Mouse (Mus musculus): ENCODE data around the gene Slc9a8. TPM values are rescaled to one million over a fixed set of nuclear protein-coding genes. Genes with fewer than 3 reads are reported as not detected.

Slc9a8 gene
- polyA plus RNA-seq, 1 experiment from 2014 or later, result 10.4 TPM

- peak within 1 kb of the TSS; percentile 99 for H3K9ac ChIP-seq (ENCODE audit: low read length)
- no peaks in the 10 kb centered on the region for H3K36me3 ChIP-seq (ENCODE audit: control insufficient read depth, insufficient read depth, low read length)
- peak within 1 kb of the TSS; percentile 97 for H3K27ac ChIP-seq (replicated peaks)
- H3K4me3 ChIP-seq (ENCODE audit: low read depth, low read length), result peak within 1 kb of the TSS; percentile 100
- H3K4me2 ChIP-seq (replicated peaks; ENCODE audit: low read depth), result peak within 1 kb of the TSS; percentile 79
- H3K27me3 ChIP-seq (ENCODE audit: control insufficient read depth, insufficient read depth, low read length), result no peaks in the 10 kb centered on the region
- no peaks in the 10 kb centered on the region for H3K9me3 ChIP-seq (ENCODE audit: control insufficient read depth, low read length)
- no peak for TF ChIP-seq EP300 (optimal IDR thresholded peaks at IDR 0.05)
- TF ChIP-seq CTCF (IDR thresholded peaks at IDR 0.05; ENCODE audit: low read depth), result no peak; the same call in 1 of the 2 replicates
- peak; percentile 94 for DNase-seq (ENCODE audit: low spot score)
- H3K4me1 ChIP-seq (replicated peaks; ENCODE audit: control insufficient read depth, insufficient read depth), result peaks cover 4% of the 10 kb centered on the region; the same call in 1 of the 2 replicates
- under 1% methylated on average over 63 of the region's 63 CpGs for WGBS
- peak; percentile 89 for ATAC-seq (ENCODE audit: low FRiP score, low TSS enrichment)
These were observed 71.5 kb downstream of the Slc9a8 start, which contains the start of gene Spata2 for GRCm38 (mm10) chr2:167492713-167493636. Gene Spata2, minus strand, starts transcription at chr2:167492887.

GRCm38 (mm10) chr2:167496437-167496836 is 74.9 kb downstream of the Slc9a8 start:
- Histone ChIP-seq H3K27me3 (ENCODE audit: control insufficient read depth, insufficient read depth, low read length) (no peaks in the 10 kb centered on the region), H3K36me3 (ENCODE audit: control insufficient read depth, insufficient read depth, low read length) (no peaks in the 10 kb centered on the region), H3K27ac (replicated peaks) (no peak overlapping the region), H3K4me1 (replicated peaks; ENCODE audit: control insufficient read depth, insufficient read depth) (peaks cover 2% of the 10 kb centered on the region; the same call in 1 of the 2 replicates), H3K4me3 (ENCODE audit: low read depth, low read length) (no peak overlapping the region), H3K9ac (ENCODE audit: low read length) (no peak overlapping the region), H3K9me3 (ENCODE audit: control insufficient read depth, low read length) (no peaks in the 10 kb centered on the region), H3K4me2 (replicated peaks; ENCODE audit: low read depth) (no peak overlapping the region)
- ATAC-seq (ENCODE audit: low FRiP score, low TSS enrichment) (no peak), DNase-seq (ENCODE audit: low spot score) (no peak)
- no peak for TF ChIP-seq EP300 (optimal IDR thresholded peaks at IDR 0.05)
- no peak for TF ChIP-seq CTCF (IDR thresholded peaks at IDR 0.05; ENCODE audit: low read depth)
- 75% methylated on average over 7 of the region's 7 CpGs for WGBS

GRCm38 (mm10) chr2:167497272-167497671 is 75.8 kb downstream of the Slc9a8 start:
- Histone ChIP-seq H3K9ac (ENCODE audit: low read length) (no peak overlapping the region), H3K27ac (replicated peaks) (no peak overlapping the region), H3K4me3 (ENCODE audit: low read depth, low read length) (no peak overlapping the region), H3K36me3 (ENCODE audit: control insufficient read depth, insufficient read depth, low read length) (no peaks in the 10 kb centered on the region), H3K4me1 (replicated peaks; ENCODE audit: control insufficient read depth, insufficient read depth) (no peaks in the 10 kb centered on the region; the same call in 1 of the 2 replicates), H3K27me3 (ENCODE audit: control insufficient read depth, insufficient read depth, low read length) (no peaks in the 10 kb centered on the region), H3K4me2 (replicated peaks; ENCODE audit: low read depth) (no peak overlapping the region), H3K9me3 (ENCODE audit: control insufficient read depth, low read length) (no peaks in the 10 kb centered on the region)
- peak; percentile 63 for DNase-seq (ENCODE audit: low spot score)
- ATAC-seq (ENCODE audit: low FRiP score, low TSS enrichment), result no peak
- TF ChIP-seq CTCF (IDR thresholded peaks at IDR 0.05; ENCODE audit: low read depth) (peak; percentile 76), EP300 (optimal IDR thresholded peaks at IDR 0.05) (no peak)
- 75% methylated on average over 5 of the region's 5 CpGs for WGBS

GRCm38 (mm10) chr2:167502554-167503252 is 81.2 kb downstream of the Slc9a8 start:
- Histone ChIP-seq H3K4me1 (replicated peaks; ENCODE audit: control insufficient read depth, insufficient read depth) (peaks cover 2% of the 10 kb centered on the region; the same call in 1 of the 2 replicates), H3K27ac (replicated peaks) (peak overlapping the region; percentile 91), H3K36me3 (ENCODE audit: control insufficient read depth, insufficient read depth, low read length) (no peaks in the 10 kb centered on the region), H3K4me3 (ENCODE audit: low read depth, low read length) (peak overlapping the region; percentile 96), H3K4me2 (replicated peaks; ENCODE audit: low read depth) (peak overlapping the region; percentile 89), H3K27me3 (ENCODE audit: control insufficient read depth, insufficient read depth, low read length) (no peaks in the 10 kb centered on the region), H3K9ac (ENCODE audit: low read length) (peak overlapping the region; percentile 91), H3K9me3 (ENCODE audit: control insufficient read depth, low read length) (no peaks in the 10 kb centered on the region)
- DNase-seq (ENCODE audit: low spot score) (peak; percentile 34), ATAC-seq (ENCODE audit: low FRiP score, low TSS enrichment) (peak; percentile 64; the same call in 1 of the 2 replicates)
- 45% methylated on average over 13 of the region's 13 CpGs for WGBS
- TF ChIP-seq EP300 (optimal IDR thresholded peaks at IDR 0.05) (no peak), CTCF (IDR thresholded peaks at IDR 0.05; ENCODE audit: low read depth) (no peak)

- Histone ChIP-seq H3K27me3 (ENCODE audit: control insufficient read depth, insufficient read depth, low read length) (no peaks in the 10 kb centered on the region), H3K27ac (replicated peaks) (peak overlapping the region; percentile 91), H3K4me2 (replicated peaks; ENCODE audit: low read depth) (peak overlapping the region; percentile 89), H3K9me3 (ENCODE audit: control insufficient read depth, low read length) (no peaks in the 10 kb centered on the region), H3K36me3 (ENCODE audit: control insufficient read depth, insufficient read depth, low read length) (no peaks in the 10 kb centered on the region), H3K4me3 (ENCODE audit: low read depth, low read length) (peak overlapping the region; percentile 96), H3K9ac (ENCODE audit: low read length) (peak overlapping the region; percentile 91), H3K4me1 (replicated peaks; ENCODE audit: control insufficient read depth, insufficient read depth) (peaks cover 2% of the 10 kb centered on the region; the same call in 1 of the 2 replicates)
- under 1% methylated on average over 76 of the region's 85 CpGs for whole genome bisulfite sequencing
- TF ChIP-seq CTCF (IDR thresholded peaks at IDR 0.05; ENCODE audit: low read depth) (peak; percentile 45), EP300 (optimal IDR thresholded peaks at IDR 0.05) (no peak)
- peak; percentile 90 for DNase-seq (ENCODE audit: low spot score)
- peak; percentile 80 for ATAC-seq (ENCODE audit: low FRiP score, low TSS enrichment)
These were observed 81.9 kb downstream of the Slc9a8 start for GRCm38 (mm10) chr2:167503253-167503895.

Measured in stomach, postnatal 0 days (tissue).